Mouse (Mus musculus): ENCODE measurements around the gene Fam171a2. TPM values are rescaled to one million over a fixed set of nuclear protein-coding genes. Genes with fewer than 3 reads are reported as not detected.

Fam171a2 gene
- polyA plus RNA-seq, 1 experiment: 22.8 TPM

GRCm38 (mm10) chr11:102407834-102408215 is 39.7 kb downstream of the Fam171a2 start, which contains the start of gene Slc25a39:
Slc25a39 (minus strand) TSS chr11:102407946.
- H3K4me3 ChIP-seq (replicated peaks; ENCODE audit: extremely low read depth, low read depth, low read length): peak within 1 kb of the TSS; percentile 84
- WGBS: under 1% methylated on average over 19 of the region's 19 CpGs
- no peaks in the 10 kb centered on the region for H3K4me1 ChIP-seq (ENCODE audit: control insufficient read depth, insufficient read depth, low read length)
- no peak for DNase-seq
- TF ChIP-seq CTCF (IDR thresholded peaks at IDR 0.05; ENCODE audit: insufficient read depth, low read length) (no peak), POLR2A (IDR thresholded peaks at IDR 0.05; ENCODE audit: borderline replicate concordance, extremely low read depth, low read depth, low read length) (no peak)

GRCm38 (mm10) chr11:102406900-102407833 is 40.3 kb downstream of the Fam171a2 start:
- peak overlapping the region; percentile 84 for H3K4me3 ChIP-seq (replicated peaks; ENCODE audit: extremely low read depth, low read depth, low read length)
- TF ChIP-seq POLR2A (IDR thresholded peaks at IDR 0.05; ENCODE audit: borderline replicate concordance, extremely low read depth, low read depth, low read length): peak; percentile 39; the same call in 1 of the 2 replicates
- no peak for TF ChIP-seq CTCF (IDR thresholded peaks at IDR 0.05; ENCODE audit: insufficient read depth, low read length)
- no peaks in the 10 kb centered on the region for H3K4me1 ChIP-seq (ENCODE audit: control insufficient read depth, insufficient read depth, low read length)
- WGBS: under 1% methylated on average over 85 of the region's 85 CpGs
- peak; percentile 92 for DNase-seq

GRCm38 (mm10) chr11:102406401-102406800 is 41.1 kb downstream of the Fam171a2 start:
- Histone ChIP-seq H3K4me1 (ENCODE audit: control insufficient read depth, insufficient read depth, low read length) (no peaks in the 10 kb centered on the region), H3K4me3 (replicated peaks; ENCODE audit: extremely low read depth, low read depth, low read length) (no peak overlapping the region)
- DNase-seq: no peak
- TF ChIP-seq CTCF (IDR thresholded peaks at IDR 0.05; ENCODE audit: insufficient read depth, low read length) (no peak), POLR2A (IDR thresholded peaks at IDR 0.05; ENCODE audit: borderline replicate concordance, extremely low read depth, low read depth, low read length) (no peak)
- 19% methylated on average over 3 of the region's 3 CpGs for WGBS

GRCm38 (mm10) chr11:102405544-102406285 is 41.8 kb downstream of the Fam171a2 start:
- 80% methylated on average over 11 of the region's 11 CpGs for WGBS
- H3K4me3 ChIP-seq (replicated peaks; ENCODE audit: extremely low read depth, low read depth, low read length): no peak overlapping the region

GRCm38 (mm10) chr11:102404161-102405010 is 43.1 kb downstream of the Fam171a2 start:
- WGBS: 79% methylated on average over 18 of the region's 18 CpGs
- Histone ChIP-seq H3K4me1 (ENCODE audit: control insufficient read depth, insufficient read depth, low read length) (no peaks in the 10 kb centered on the region), H3K4me3 (replicated peaks; ENCODE audit: extremely low read depth, low read depth, low read length) (no peak overlapping the region)
- TF ChIP-seq CTCF (IDR thresholded peaks at IDR 0.05; ENCODE audit: insufficient read depth, low read length): no peak
- TF ChIP-seq POLR2A (IDR thresholded peaks at IDR 0.05; ENCODE audit: borderline replicate concordance, extremely low read depth, low read depth, low read length): no peak
- no peak for DNase-seq

More at GRCm38 (mm10) chr11:102405544-102406285, 41.8 kb downstream of the Fam171a2 start:
- no peaks in the 10 kb centered on the region for H3K4me1 ChIP-seq (ENCODE audit: control insufficient read depth, insufficient read depth, low read length)
- no peak for DNase-seq
- TF ChIP-seq POLR2A (IDR thresholded peaks at IDR 0.05; ENCODE audit: borderline replicate concordance, extremely low read depth, low read depth, low read length) (no peak), CTCF (IDR thresholded peaks at IDR 0.05; ENCODE audit: insufficient read depth, low read length) (no peak)

- Histone ChIP-seq H3K4me3 (replicated peaks; ENCODE audit: extremely low read depth, low read depth, low read length) (no peak overlapping the region), H3K4me1 (ENCODE audit: control insufficient read depth, insufficient read depth, low read length) (no peaks in the 10 kb centered on the region)
- TF ChIP-seq CTCF (IDR thresholded peaks at IDR 0.05; ENCODE audit: insufficient read depth, low read length) (no peak), POLR2A (IDR thresholded peaks at IDR 0.05; ENCODE audit: borderline replicate concordance, extremely low read depth, low read depth, low read length) (no peak)
- no peak for DNase-seq
- WGBS: 98% methylated on average over 11 of the region's 11 CpGs
Observed at GRCm38 (mm10) chr11:102403657-102404056, 43.8 kb downstream of the Fam171a2 start.

GRCm38 (mm10) chr11:102401898-102402500 is 45.5 kb downstream of the Fam171a2 start:
- H3K4me1 ChIP-seq (ENCODE audit: control insufficient read depth, insufficient read depth, low read length): no peaks in the 10 kb centered on the region
- WGBS: 62% methylated on average over 12 of the region's 12 CpGs
- TF ChIP-seq POLR2A (IDR thresholded peaks at IDR 0.05; ENCODE audit: borderline replicate concordance, extremely low read depth, low read depth, low read length) (no peak), CTCF (IDR thresholded peaks at IDR 0.05; ENCODE audit: insufficient read depth, low read length) (no peak)
- H3K4me3 ChIP-seq (replicated peaks; ENCODE audit: extremely low read depth, low read depth, low read length): no peak overlapping the region
- no peak for DNase-seq

- 23% methylated on average over 12 of the region's 12 CpGs for WGBS
- TF ChIP-seq CTCF (IDR thresholded peaks at IDR 0.05; ENCODE audit: insufficient read depth, low read length): no peak
- no peak for TF ChIP-seq POLR2A (IDR thresholded peaks at IDR 0.05; ENCODE audit: borderline replicate concordance, extremely low read depth, low read depth, low read length)
- H3K4me3 ChIP-seq (replicated peaks; ENCODE audit: extremely low read depth, low read depth, low read length): no peak overlapping the region
- no peaks in the 10 kb centered on the region for H3K4me1 ChIP-seq (ENCODE audit: control insufficient read depth, insufficient read depth, low read length)
- DNase-seq: no peak
Observed at GRCm38 (mm10) chr11:102400513-102401084, 46.9 kb downstream of the Fam171a2 start.
